ENCODE assay signal across 12 mouse cellular contexts in genomic region chr6:134200577-134200976, GRCm38 (mm10).
DNase-seq lines count a peak whose midpoint lies in the region; ATAC-seq and TF ChIP-seq lines count a peak whose summit lies in the region.
"Had no signal": no experiment of that assay in that cellular context is flagged by ENCODE, and none has a peak within 500 bp of the region (broad histone marks: within the 10 kb centered on the region; RNA-seq: fewer than 3 reads in every experiment).

No protein-coding gene starts in this region.

- H3K27ac ChIP-seq in left cerebral cortex, adult 2 months, result peak overlapping the region; percentile 6
- peak overlapping the region; percentile 11; the same call in 1 of the 2 replicates for H3K27ac ChIP-seq in bone marrow, adult 2 months (ENCODE audit: control insufficient read depth, insufficient read depth, low read depth, low read length, poor library complexity)
- H3K27ac ChIP-seq in hindbrain, postnatal 0 days, result no peak overlapping the region
- H3K27ac ChIP-seq in intestine, embryonic 15.5 days, result no peak overlapping the region
- H3K27ac ChIP-seq: forebrain, embryonic 13.5 days had no signal

- DNase-seq in left cerebral cortex, adult 2 months (ENCODE audit: extremely low spot score in 1 of 2, low spot score in 2 of 2), result no peak
- DNase-seq in left cerebral cortex, postnatal 36 days (ENCODE audit: low spot score in 2 of 2), result no peak
- peak; percentile 85 for DNase-seq in Muller cell, postnatal 12 days (ENCODE audit: inconsistent ontology term)
- no peak for DNase-seq in hindbrain, postnatal 0 days (ENCODE audit: low spot score)
- no peak for DNase-seq in thymus, postnatal 4 days
- no peak for DNase-seq in frontal cortex, postnatal 36 days (ENCODE audit: low spot score in 2 of 2)
- DNase-seq: cerebellum, adult 8-10 months; kidney, adult 11 months; retina, postnatal 1 day had no signal

- TF ChIP-seq POLR2A in bone marrow, adult 2 months (IDR thresholded peaks at IDR 0.05; ENCODE audit: borderline replicate concordance, control insufficient read depth, low read depth, low read length), result no peak

- H3K4me2 ChIP-seq in hindbrain, postnatal 0 days (ENCODE audit: low read depth, low read length), result no peak overlapping the region
- H3K4me2 ChIP-seq in intestine, embryonic 15.5 days (replicated peaks), result no peak overlapping the region
- H3K4me2 ChIP-seq: forebrain, embryonic 13.5 days had no signal

- no peaks in the 10 kb centered on the region for H3K27me3 ChIP-seq in hindbrain, postnatal 0 days (ENCODE audit: insufficient read depth, low read length)
- H3K27me3 ChIP-seq in intestine, embryonic 15.5 days (replicated peaks), result no peaks in the 10 kb centered on the region
- H3K27me3 ChIP-seq: forebrain, embryonic 13.5 days had no signal

- no peak for TF ChIP-seq CTCF in left cerebral cortex, adult 2 months (IDR thresholded peaks at IDR 0.05)
- no peak for TF ChIP-seq CTCF in bone marrow, adult 2 months (IDR thresholded peaks at IDR 0.05; ENCODE audit: control insufficient read depth, insufficient read depth, low read length)
- TF ChIP-seq CTCF in hindbrain, postnatal 0 days (IDR thresholded peaks at IDR 0.05; ENCODE audit: low read depth), result no peak

- no peak overlapping the region for H3K9ac ChIP-seq in hindbrain, postnatal 0 days (replicated peaks; ENCODE audit: low read length)
- no peak overlapping the region for H3K9ac ChIP-seq in intestine, embryonic 15.5 days
- H3K9ac ChIP-seq: forebrain, embryonic 13.5 days had no signal

- intact Hi-C loops in left cerebral cortex, adult 2 months (cut with DNase I), result no loop called here
- intact Hi-C loops in left cerebral cortex, postnatal 36 days (cut with DNase I), result no loop called here

- no peaks in the 10 kb centered on the region for H3K36me3 ChIP-seq in hindbrain, postnatal 0 days (ENCODE audit: insufficient read depth, low read length)
- no peaks in the 10 kb centered on the region for H3K36me3 ChIP-seq in intestine, embryonic 15.5 days

- peak; percentile 70; the same call in 1 of the 2 replicates for ATAC-seq in hindbrain, postnatal 0 days
- ATAC-seq in intestine, embryonic 15.5 days, result no peak
- ATAC-seq: forebrain, embryonic 13.5 days had no signal

- 73% methylated on average over 10 of the region's 10 CpGs for WGBS in bone marrow, adult 2 months
- 56% methylated on average over 10 of the region's 10 CpGs for WGBS in hindbrain, postnatal 0 days
- 78% methylated on average over 10 of the region's 10 CpGs for WGBS in intestine, embryonic 15.5 days

- H3K4me3 ChIP-seq in left cerebral cortex, adult 2 months, result no peak overlapping the region
- H3K4me3 ChIP-seq in bone marrow, adult 2 months (replicated peaks; ENCODE audit: control insufficient read depth, low read depth, low read length), result no peak overlapping the region
- H3K4me3 ChIP-seq in hindbrain, postnatal 0 days (ENCODE audit: low read length), result no peak overlapping the region
- H3K4me3 ChIP-seq in intestine, embryonic 15.5 days (replicated peaks), result no peak overlapping the region
- H3K4me3 ChIP-seq: forebrain, embryonic 13.5 days had no signal

- no peaks in the 10 kb centered on the region; the same call in 1 of the 2 replicates for H3K4me1 ChIP-seq in bone marrow, adult 2 months (ENCODE audit: control insufficient read depth, insufficient read depth, low read length)
- H3K4me1 ChIP-seq in hindbrain, postnatal 0 days (ENCODE audit: insufficient read depth, low read length), result no peaks in the 10 kb centered on the region
- peaks cover 9% of the 10 kb centered on the region; the same call in 1 of the 2 replicates for H3K4me1 ChIP-seq in intestine, embryonic 15.5 days (replicated peaks)

- H3K9me3 ChIP-seq in hindbrain, postnatal 0 days (ENCODE audit: low read length), result no peaks in the 10 kb centered on the region
- H3K9me3 ChIP-seq in intestine, embryonic 15.5 days, result no peaks in the 10 kb centered on the region
- H3K9me3 ChIP-seq: forebrain, embryonic 13.5 days had no signal

Comparison
In these comparisons a context has a peak if more than half of its experiments do, and no peak if none do; other contexts are left out.
1. H3K27ac ChIP-seq: peak in left cerebral cortex, adult 2 months (single experiment) and bone marrow, adult 2 months (single experiment); none in hindbrain, postnatal 0 days (single experiment) and intestine, embryonic 15.5 days (single experiment).